Mouse (Mus musculus): ENCODE measurements around the gene Hdac4. TPM values are rescaled to one million over a fixed set of nuclear protein-coding genes. Genes with fewer than 3 reads are reported as not detected.

Gene Hdac4
- polyA plus RNA-seq, 1 experiment: 21.2 TPM

DNA sequence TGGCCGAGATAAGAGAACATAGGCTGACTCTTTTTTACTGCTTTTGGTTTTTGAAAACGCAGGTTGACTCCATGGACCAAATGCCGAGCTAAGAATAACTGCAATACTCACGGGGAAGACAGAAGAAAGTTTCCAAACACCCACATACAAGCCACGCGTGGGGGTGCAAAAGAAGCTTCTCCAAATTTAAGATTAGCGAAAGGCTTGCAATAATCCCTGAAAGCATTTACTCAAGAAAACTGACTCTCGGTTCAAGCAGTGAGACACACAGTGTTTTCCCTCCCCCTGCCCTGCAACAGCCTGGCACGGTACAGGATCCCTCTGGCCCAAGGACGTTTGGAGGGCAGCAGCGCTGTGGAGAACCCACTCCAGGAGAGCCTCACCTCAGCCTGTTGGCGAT lies 315.3 kb downstream of the Hdac4 start:
- H3K27me3 ChIP-seq (ENCODE audit: control insufficient read depth, insufficient read depth, insufficient read length): no peaks in the 10 kb centered on the region
- no peaks in the 10 kb centered on the region for H3K36me3 ChIP-seq (ENCODE audit: control insufficient read depth, insufficient read depth)
- TF ChIP-seq CEBPB (IDR thresholded peaks at IDR 0.05; ENCODE audit: insufficient read depth, poor library complexity, severe bottlenecking) (no peak), E2F4 (IDR thresholded peaks at IDR 0.05; ENCODE audit: insufficient read depth) (no peak), REST (IDR thresholded peaks at IDR 0.05; ENCODE audit: insufficient read depth, insufficient read length) (no peak), MAX (IDR thresholded peaks at IDR 0.05; ENCODE audit: low read depth) (no peak), POLR2AphosphoS2 (IDR thresholded peaks at IDR 0.05; ENCODE audit: insufficient read length, low read depth) (no peak), USF1 (IDR thresholded peaks at IDR 0.05; ENCODE audit: low read depth) (no peak), TCF12 (IDR thresholded peaks at IDR 0.05; ENCODE audit: insufficient read depth, poor library complexity, severe bottlenecking) (no peak), MYOG (IDR thresholded peaks at IDR 0.05; ENCODE audit: control insufficient read depth in 1 of 3, insufficient read depth in 1 of 3, insufficient read length in 2 of 3, low read depth in 2 of 3) (no peak), MYOD1 (IDR thresholded peaks at IDR 0.05; ENCODE audit: control insufficient read depth in 1 of 3, insufficient read length in 2 of 3, low read depth in 2 of 3) (no peak), SRF (IDR thresholded peaks at IDR 0.05; ENCODE audit: control insufficient read depth, insufficient read length, low read depth) (no peak), POLR2A (IDR thresholded peaks at IDR 0.05; ENCODE audit: insufficient read length, low read depth) (no peak), TCF3 (IDR thresholded peaks at IDR 0.05; ENCODE audit: insufficient read length, low read depth) (no peak)
- no peaks in the 10 kb centered on the region for H3K79me2 ChIP-seq (ENCODE audit: control insufficient read depth, insufficient read depth)
- H3ac ChIP-seq (ENCODE audit: control insufficient read depth, insufficient read length): no peak overlapping the region
- no peak overlapping the region for H3K4me2 ChIP-seq (ENCODE audit: low read depth)
- no peak overlapping the region for H3K4me3 ChIP-seq

Data from myocyte (in vitro differentiated cells).